Mouse (Mus musculus) cerebellum, adult 9-10 months (tissue): ENCODE measurements around the gene Apbb2.
A peak's percentile ranks its signal among the peaks of the same experiment; 100 is the strongest.

Experiments used
- DNase-seq: peaks from one replicate; pipeline ENCODE4 v3.0.0; 2022

Apbb2 gene

DNA sequence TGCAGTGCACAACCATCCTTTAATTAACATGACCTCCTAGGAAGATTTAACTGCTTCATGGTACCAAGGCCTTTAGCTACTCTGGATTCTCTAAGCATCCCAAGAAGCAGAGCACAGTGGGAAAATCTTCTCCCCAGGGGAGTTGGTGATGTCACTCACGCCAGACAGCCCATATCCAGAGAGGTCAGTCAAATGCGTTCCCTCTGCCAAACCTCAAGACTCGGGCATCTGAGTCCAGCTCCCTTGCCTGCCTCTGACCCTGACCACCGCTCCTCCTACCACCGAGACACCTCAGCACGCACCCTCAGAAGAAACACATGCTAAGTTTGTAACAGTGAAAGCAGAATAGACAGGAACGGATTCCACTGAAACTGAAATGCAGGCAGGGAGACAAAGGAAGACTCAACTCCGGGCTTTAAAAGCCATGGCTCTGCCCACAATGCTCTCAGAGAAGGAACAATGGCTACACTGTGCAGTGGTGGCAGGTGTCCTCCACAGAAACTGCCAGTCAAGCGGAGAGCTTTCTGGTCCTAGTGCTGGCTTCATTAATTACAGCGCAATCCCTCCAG, 72.9 kb downstream of the Apbb2 start:
- DNase-seq: peak; percentile 50

- no peak for DNase-seq
Measured at GRCm38 (mm10) chr5:66543761-66544160, 74.8 kb downstream of the Apbb2 start.

DNA sequence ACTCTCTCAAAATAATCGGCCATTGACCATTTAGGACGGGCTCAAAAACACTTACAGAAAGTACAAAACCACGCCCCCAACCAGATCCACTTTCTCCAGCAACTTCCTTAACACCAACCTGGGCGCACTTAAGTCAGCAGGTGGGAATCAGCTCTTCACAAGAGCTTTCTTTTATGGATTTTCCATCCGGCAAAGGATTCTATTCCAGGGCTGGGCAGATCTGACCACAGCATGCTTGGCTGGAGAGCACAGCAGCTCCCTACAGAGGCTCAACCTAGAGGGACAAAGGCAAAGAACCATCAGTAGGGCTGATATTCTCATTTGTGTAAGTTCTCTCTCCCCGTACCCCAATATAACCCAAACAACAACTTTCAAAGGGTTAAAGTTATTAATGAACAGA, 75.2 kb downstream of the Apbb2 start:
- DNase-seq: no peak

GRCm38 (mm10) chr5:66542521-66542920, 76.1 kb downstream of the Apbb2 start:
- no peak for DNase-seq

GRCm38 (mm10) chr5:66541385-66541784, 77.2 kb downstream of the Apbb2 start:
- DNase-seq: no peak

- no peak for DNase-seq
Measured at GRCm38 (mm10) chr5:66540246-66540645, 78.3 kb downstream of the Apbb2 start.

- DNase-seq: no peak
Measured at GRCm38 (mm10) chr5:66537811-66538210, 80.8 kb downstream of the Apbb2 start.

DNA sequence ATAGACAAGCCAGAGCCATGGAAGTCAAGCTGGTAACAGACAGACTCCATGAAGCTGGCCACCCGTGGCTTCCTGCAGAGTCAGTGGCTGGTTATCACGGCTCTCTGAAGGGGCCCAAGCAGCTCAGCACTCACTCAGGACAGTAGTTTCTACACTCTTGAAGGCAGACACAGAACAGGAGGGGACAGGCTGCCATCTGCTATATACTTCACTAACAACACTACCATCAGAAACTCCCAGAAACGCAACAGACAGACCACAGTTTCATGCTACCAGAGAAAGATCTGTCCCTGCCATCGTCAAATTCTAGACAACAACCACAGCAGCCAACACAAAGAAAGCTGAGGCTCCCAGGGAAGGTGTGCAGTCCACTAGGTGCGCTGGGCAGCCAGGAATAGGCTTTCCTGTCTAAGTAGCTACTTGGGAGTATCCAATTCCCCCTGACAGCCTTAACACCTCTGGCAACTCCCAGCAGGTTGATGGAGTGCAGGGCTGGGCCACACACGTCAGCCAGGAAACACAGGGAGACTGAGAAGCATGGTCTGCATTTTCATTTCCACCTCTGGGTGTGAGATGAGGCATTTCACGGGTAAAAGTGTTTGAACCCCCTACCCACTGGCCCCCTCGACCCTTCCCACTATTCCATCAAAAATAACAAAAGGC, 81.8 kb downstream of the Apbb2 start:
- DNase-seq: no peak

DNA sequence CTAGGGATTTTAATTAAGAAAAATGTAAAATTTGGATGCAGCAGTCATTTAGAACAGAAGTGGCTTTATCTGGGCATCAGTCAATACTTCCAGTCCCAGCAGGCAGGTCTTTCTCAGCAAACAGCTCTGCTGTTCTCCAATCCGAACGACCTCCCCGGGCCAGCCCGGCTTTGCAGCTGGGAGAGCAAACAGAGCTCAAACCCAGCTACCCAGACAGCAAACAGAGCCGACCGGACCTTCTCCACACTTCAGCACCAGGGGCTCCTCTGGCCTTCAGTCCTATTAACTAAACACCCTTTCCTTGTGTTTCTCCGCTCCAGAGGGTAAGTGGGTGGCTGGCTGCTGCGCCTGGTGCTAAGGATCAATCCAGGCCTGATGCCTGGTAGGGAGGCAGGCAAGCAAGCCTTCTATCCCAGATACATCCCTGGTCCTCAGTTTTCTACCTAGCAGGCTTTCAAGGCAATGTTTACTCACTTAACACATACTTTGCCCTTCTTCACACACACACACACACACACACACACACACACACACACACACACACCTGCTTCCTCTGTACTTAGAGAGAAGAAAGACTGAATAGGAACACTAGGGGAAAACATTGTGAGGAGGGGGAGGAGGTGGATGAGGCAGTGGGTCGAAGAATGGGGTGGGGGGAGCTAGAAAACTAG, 82.9 kb downstream of the Apbb2 start:
- no peak for DNase-seq

GRCm38 (mm10) chr5:66533711-66534425, 84.7 kb downstream of the Apbb2 start:
- DNase-seq: no peak

- DNase-seq: peak; percentile 67
Measured at GRCm38 (mm10) chr5:66532827-66533226, 85.8 kb downstream of the Apbb2 start.

DNA sequence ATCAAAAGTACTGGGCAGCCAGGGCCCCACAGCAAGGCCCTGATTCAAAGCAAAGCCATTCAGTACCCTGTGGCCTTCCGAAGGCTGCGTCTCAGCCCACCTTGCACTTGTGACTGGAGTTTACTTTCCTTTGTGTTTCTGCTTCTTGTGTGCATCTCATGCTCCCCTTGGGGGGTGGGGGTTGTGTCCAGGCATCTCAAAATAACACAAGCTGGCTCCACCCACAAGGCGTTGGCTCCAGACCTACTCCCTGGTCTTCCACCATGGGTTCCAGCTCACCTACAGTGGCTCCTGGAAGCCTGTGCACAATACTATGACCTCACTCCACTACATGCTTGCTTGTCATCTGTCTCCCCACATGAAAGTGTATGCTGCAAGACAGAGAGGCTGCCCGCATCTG, 88.2 kb downstream of the Apbb2 start:
- DNase-seq: no peak

GRCm38 (mm10) chr5:66529631-66530030, 89.0 kb downstream of the Apbb2 start:
- no peak for DNase-seq

DNA sequence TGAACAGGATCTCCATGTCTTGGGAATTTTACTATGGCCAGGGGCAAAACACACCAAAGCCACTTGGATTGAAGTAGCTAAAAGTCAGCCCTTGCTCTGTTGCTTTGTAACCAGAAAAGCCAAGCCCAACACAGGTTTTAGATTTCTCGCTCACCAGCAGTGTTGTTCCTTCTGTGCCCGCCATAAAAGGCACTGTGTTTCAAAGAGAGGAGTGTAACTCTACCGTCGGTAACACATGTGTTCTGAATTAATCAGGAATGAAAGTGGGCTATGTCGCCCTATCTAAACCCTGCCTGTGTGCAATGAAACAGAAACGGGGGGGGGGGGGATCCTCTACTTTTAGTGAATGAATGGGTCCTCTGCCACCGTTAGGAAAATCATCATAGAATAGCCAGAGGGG, 90.0 kb downstream of the Apbb2 start:
- no peak for DNase-seq

DNA sequence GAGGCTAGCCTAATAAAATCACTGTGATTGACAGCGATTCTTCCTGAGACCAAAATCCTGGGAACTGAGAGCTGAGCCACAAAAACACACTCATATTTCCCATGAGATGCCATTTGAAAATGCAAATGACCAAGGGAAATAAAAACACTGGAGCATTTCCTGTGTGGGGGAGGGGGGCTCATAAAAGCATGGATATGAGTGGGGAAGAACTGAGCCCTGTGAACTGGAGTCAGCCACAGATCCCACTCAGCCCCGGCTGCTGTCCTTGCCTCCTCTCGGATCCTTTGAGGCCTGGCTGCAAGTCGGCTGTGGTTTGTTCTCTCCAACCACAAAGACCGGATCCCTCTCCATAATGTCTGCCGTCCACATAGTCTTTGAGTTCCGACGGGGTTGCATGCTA, 91.5 kb downstream of the Apbb2 start:
- DNase-seq: no peak

DNA sequence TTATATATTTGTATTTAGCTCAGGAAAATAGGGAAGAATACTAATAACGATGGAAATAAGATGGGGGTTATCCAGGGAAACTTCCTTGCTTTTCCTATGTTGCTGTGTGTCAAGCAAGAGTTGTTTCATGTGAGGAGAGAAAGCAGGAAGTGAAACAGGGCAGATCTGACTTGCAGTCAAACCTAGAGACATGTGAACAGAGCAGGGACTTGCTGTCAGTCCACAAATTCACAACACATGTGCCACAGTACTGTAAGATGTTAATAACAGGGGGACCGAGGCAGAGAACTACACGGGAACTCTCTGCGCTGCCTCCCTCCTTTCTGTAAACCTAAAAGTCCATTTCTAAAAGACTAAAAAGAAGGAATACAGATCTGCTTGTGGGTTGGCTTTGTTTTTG, 93.6 kb downstream of the Apbb2 start:
- no peak for DNase-seq

- DNase-seq: no peak
Measured at GRCm38 (mm10) chr5:66523681-66524503, 94.7 kb downstream of the Apbb2 start.

- no peak for DNase-seq
Measured at GRCm38 (mm10) chr5:66521250-66521649, 97.3 kb downstream of the Apbb2 start.

GRCm38 (mm10) chr5:66519511-66519910, 99.1 kb downstream of the Apbb2 start:
- DNase-seq: peak; percentile 29

GRCm38 (mm10) chr5:66518411-66519006, 100.1 kb downstream of the Apbb2 start:
- DNase-seq: no peak

DNA sequence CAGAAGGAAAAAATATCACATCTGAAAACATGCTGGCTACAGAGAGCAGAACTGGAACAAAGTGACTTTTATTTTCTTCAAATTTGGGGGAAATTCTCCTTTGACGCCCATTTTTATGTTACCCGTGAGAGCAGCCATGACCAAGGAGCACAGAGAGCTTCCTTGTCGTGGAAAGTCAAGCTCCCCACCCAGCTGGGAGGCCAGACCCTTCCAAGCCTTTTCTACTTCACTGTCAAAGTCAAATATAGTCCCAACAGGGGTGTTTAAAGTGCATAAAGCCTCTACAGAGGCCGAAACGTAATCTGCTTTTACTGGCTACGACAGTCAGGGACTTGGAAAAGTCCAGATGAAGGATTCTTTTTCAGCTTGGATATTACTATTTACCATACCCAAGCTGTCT, 101.1 kb downstream of the Apbb2 start:
- DNase-seq: no peak

- DNase-seq: no peak
Measured at GRCm38 (mm10) chr5:66516311-66516710, 102.3 kb downstream of the Apbb2 start.

- no peak for DNase-seq
Measured at GRCm38 (mm10) chr5:66515271-66515670, 103.3 kb downstream of the Apbb2 start.
